In genomic region chr4:106883149-106883548, GRCm38 (mm10) we compare ENCODE assay signal across 27 mouse cellular contexts.
"Had no signal": no experiment of that assay in that cellular context is flagged by ENCODE, and none has a peak within 500 bp of the region (broad histone marks: within the 10 kb centered on the region; RNA-seq: fewer than 3 reads in every experiment).

No protein-coding gene starts in this region.

- H3K27ac ChIP-seq: gastrocnemius, adult 2 months; heart, embryonic 10.5 days; hindbrain, embryonic 10.5 days; hindbrain, embryonic 12.5 days; hindbrain, embryonic 14.5 days; intestine, embryonic 15.5 days; limb, embryonic 12.5 days; liver, embryonic 13.5 days; liver, embryonic 15.5 days had no signal

- H3K4me3 ChIP-seq: gastrocnemius, adult 2 months; heart, embryonic 10.5 days; heart, embryonic 12.5 days; hindbrain, embryonic 10.5 days; hindbrain, embryonic 12.5 days; intestine, embryonic 15.5 days; limb, embryonic 12.5 days; liver, embryonic 13.5 days; liver, embryonic 15.5 days had no signal

- H3K27me3 ChIP-seq: heart, embryonic 12.5 days; hindbrain, embryonic 12.5 days; intestine, embryonic 15.5 days; limb, embryonic 12.5 days; liver, embryonic 13.5 days; liver, embryonic 15.5 days had no signal

- H3K36me3 ChIP-seq: heart, embryonic 10.5 days; heart, embryonic 12.5 days; hindbrain, embryonic 10.5 days; hindbrain, embryonic 12.5 days; intestine, embryonic 15.5 days; limb, embryonic 12.5 days; liver, embryonic 13.5 days; liver, embryonic 15.5 days had no signal

- H3K4me1 ChIP-seq: heart, embryonic 10.5 days; heart, embryonic 12.5 days; hindbrain, embryonic 12.5 days; intestine, embryonic 15.5 days; limb, embryonic 12.5 days; liver, embryonic 13.5 days; liver, embryonic 15.5 days had no signal

- H3K9me3 ChIP-seq: heart, embryonic 10.5 days; hindbrain, embryonic 12.5 days; intestine, embryonic 15.5 days; liver, embryonic 13.5 days; liver, embryonic 15.5 days had no signal

- H3K4me2 ChIP-seq: heart, embryonic 12.5 days; hindbrain, embryonic 12.5 days; hindbrain, embryonic 14.5 days; intestine, embryonic 15.5 days; limb, embryonic 12.5 days; liver, embryonic 11.5 days; liver, embryonic 13.5 days; liver, embryonic 15.5 days had no signal

- DNase-seq: gastrocnemius, adult 2 months; gastrocnemius, postnatal 10 days; gastrocnemius, postnatal 25 days; heart, adult 18-20 months; heart, postnatal 10 days; heart, postnatal 4 days; kidney, adult 18-20 months; kidney, adult 8-10 months; kidney, postnatal 10 days; kidney, postnatal 25 days; kidney, postnatal 4 days; layer of hippocampus, adult 9-11 months; layer of hippocampus, postnatal 36 days; left cerebral cortex, postnatal 4 days; liver; liver, embryonic 13.5 days had no signal

- H3K9ac ChIP-seq: heart, embryonic 12.5 days; hindbrain, embryonic 12.5 days; hindbrain, embryonic 14.5 days; intestine, embryonic 15.5 days; limb, embryonic 12.5 days; liver, embryonic 13.5 days; liver, embryonic 15.5 days had no signal

- ATAC-seq: hindbrain, embryonic 16.5 days; intestine, embryonic 15.5 days; intestine, postnatal 0 days had no signal
